Mouse (Mus musculus) spleen, postnatal 36 days (tissue): ENCODE measurements around the gene Epb41l4b.
A peak's percentile ranks its signal among the peaks of the same experiment; 100 is the strongest.

ENCODE experiments used
- DNase-seq, 2 experiments: peaks; one replicate each; pipeline ENCODE4 v3.0.0; 2022; ENCODE audit warnings: low spot score in 2 of 2, mixed read lengths in 1 of 2

The Epb41l4b gene

DNA sequence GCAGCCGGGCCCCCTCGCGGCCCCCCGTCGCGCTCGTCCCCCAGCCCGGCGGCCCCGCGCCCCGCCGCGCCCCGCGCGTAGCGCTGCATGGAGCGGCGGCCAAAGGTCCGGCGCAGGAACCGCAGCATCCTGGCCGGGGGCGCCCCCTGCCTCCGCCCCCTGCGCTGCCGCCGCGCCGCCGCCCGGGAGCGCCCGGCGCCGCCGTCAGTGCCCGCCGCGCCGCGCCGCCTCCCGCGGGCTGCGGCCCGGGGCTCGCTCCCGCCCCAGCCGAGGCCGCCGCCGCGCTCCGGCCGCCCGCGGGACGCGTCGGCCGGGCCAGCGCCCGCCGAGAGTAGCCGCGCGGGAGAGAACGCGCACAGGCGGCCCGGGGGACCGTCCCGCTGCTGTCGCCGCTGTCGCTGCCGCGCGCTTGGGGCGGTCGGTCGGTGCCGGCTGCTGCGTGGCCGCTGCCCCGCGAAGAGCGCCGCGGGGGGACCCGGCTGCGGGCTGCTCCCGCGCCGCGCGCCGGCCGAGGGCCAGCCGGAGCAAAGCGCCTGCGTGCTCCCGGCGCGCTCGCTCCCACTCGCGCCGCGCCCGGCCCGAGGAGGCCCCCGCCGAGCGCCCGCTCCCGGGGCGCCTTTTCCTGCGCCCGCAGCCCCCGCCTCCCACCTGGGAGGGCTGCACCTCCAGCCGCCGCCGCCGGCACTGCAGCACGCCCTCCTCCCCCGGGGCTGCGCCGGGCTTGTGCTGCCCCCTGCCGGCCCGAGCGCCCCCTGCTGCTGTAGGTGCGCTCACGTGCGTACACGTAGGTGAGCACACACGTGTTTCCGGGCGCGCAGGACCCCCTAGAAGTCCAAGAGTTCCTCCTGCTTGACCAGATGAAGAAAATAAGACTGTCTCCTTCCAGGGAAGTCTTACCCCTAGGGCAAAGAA, at the start of gene Epb41l4b:
Epb41l4b (minus strand) TSS at position 412 of the 912 bp plus-strand sequence.
- DNase-seq, result peak; percentile 63 to 68

DNA sequence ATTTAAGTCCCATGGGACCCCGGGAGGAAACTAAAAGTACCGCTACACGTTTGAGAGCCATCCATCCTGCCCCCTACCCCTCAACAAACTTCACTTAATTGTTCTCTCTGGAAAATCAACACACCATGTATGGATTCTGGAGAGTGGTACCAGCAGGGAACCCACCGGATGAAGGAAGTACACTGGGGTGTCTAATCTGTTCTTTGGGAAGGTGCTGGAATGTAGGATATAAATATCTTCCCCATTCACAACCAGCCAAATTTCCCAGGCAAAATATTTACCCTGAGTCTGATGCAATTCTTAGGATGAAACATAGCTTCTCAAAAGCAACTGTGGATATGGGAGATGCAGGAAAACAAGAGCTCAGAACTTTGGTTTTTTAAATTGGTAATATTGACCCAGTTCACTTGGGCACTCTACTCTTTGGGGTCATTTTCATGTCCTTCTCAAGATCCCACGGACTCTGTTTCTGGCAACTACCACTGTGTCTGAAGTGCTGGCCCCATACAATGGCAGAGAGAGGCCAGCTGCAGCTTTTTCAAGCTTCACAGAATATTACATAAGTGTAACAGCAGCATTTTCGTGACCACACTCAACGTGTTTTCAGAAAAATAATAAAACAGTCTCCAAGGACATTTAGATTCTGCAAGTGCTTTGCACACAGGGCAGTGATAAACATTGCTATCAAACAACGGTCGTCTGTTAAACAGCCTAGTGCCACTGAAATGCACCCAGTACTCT, 48.5 kb upstream of the Epb41l4b start:
- no peak for DNase-seq

DNA sequence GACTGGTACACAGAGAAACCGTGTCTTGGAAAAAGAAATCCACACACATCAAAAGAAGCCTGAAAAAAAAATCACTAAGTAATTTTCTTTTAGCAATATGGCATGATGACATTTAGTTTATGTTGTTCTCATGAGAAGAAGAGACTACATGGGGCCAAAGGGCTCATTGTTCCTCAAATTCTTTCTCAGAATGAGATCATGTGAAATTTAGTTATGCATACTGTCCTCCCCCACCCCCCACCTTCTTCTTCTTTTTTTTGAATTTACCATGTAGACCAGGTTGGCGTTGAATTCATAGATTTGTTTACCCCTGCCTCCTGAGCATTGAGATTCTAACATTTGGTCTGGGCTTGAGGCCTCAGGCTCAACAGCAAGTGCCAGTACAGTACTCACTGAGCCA, 46.6 kb upstream of the Epb41l4b start:
- DNase-seq, result no peak

DNA sequence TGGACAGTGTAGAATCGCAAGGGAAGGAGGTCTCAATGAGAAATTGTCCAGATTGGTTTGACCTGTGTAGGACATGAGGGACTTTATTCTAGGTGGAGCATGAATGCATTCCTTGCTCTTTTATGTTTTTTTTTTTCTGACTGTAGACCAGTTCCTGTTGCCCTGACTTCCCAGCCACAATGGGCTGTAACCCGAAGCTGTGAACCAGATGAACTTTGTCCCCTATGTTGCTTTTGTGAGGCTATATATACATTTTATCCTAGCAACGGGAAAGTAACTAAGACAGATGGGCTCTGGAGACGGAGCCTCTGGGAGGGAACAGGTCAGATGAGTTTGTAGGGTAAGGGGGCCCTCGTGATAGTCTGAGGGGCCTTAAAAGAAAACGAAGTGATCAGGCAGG, 42.8 kb upstream of the Epb41l4b start:
- no peak for DNase-seq

DNA sequence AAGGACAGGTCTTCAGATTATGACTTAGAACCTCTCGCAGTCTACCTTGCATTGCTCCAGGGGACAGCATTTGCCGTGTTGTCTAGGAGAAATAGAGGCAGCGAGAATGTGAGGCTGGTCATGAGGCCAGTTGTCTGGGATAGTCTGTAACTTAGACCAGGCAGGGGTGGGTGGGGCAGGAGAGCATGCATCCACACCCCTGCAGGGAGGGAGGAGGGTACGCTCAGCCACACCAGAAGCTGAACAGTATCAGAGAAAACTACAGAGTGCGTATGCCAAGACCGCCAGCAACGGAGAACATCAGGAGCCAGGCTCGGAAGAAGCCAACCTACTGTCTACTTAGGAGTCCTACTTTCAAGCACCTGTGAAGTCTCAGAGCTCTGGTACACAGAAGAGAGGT, 42.2 kb upstream of the Epb41l4b start:
- no peak for DNase-seq

DNA sequence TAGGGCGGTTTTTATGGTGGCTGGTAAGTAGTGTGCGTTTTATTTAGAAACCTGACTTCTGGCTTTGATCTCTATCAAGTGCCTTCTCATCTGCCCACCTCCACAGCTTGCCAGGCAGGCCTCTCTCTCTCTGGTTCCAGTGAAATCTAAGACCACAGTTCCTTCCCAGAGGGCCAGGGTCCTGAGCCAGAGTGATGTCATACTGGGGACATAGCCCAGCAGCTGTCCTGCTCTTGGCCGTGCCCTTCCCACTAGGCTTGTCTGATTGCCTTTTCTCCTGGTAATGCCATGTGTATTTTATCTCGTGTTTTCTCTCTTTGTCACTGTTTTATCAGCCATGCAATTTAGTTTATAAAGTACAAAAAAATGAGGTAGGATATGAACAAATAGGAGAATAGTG, 40.3 kb upstream of the Epb41l4b start:
- DNase-seq, result no peak

DNA sequence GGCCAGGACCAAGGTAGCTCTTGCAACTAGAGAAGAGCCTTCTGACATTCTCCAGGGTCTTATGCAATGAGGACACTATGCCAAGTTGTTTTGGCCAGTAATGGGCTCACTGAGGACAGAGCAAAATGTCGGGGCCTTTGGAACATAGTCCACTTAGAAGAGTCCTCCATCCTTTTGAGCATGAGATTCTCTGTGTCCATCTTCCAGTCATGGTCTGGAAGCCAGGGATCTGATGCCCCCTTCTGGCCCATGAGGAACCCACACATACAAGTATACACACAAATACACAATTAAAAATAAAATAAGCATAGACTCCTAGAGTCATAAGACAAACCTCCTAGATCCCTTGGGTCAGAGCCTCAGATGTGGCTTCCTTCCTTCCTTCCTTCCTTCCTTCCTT, 38.3 kb upstream of the Epb41l4b start:
- no peak for DNase-seq

DNA sequence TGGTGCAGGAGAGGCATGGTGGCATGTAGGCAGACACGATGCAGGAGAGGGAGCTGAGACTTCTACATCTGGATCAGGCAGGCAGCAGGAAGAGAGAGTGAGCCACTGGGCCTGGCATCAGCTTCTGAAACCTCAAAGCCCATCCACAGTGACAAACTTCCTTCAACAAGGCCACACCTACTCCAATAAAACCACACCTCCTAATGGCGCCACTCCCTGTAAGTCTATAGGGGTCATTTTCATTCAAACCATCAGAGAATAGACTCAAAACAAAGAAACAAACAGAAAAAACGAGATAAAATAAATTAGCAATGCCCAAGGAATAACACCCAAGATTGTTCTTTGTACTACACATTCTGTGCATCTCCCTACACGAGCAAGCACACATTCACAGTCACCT, 35.6 kb upstream of the Epb41l4b start:
- DNase-seq, result no peak

DNA sequence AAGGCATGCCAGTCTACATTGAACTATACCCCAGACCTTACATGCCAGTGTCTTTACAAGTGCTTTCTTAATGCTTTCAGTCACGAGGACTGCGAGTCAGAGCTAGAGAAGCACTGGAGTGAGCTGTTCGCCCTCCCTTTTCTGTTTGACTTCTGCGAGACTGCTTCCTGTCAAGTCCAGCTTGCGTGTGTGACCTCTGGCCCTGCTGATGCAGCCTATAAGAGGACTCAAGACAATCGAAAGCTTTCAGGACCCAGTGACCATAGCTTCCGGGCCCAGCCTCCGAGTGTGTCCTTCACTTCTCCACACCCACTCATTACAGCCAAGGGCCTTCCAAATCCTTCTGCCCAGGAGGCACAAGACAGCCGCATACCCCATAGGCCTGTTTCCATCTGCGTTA, 32.1 kb upstream of the Epb41l4b start:
- DNase-seq, result peak in 1 of 2 experiments; percentile 7

DNA sequence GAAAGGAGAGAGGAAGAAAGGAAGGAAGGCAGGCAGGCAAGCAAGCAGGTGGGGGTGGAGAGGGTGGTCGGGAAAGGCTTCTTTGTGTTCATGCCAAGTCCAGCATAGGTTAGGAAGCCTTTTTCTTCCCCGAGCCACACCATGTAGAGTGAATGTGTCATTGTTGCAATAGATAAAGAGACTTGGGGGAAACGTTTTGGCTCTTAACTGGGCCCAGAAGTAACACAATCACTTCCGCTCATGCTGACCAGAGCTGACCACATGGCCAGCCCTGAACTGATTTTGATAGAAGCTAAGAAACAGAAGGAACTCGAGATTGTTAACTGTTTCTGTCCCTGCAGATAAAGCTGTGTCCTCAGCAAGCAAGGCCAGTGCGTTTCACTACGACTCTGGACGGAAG, 29.6 kb upstream of the Epb41l4b start:
- no peak for DNase-seq

DNA sequence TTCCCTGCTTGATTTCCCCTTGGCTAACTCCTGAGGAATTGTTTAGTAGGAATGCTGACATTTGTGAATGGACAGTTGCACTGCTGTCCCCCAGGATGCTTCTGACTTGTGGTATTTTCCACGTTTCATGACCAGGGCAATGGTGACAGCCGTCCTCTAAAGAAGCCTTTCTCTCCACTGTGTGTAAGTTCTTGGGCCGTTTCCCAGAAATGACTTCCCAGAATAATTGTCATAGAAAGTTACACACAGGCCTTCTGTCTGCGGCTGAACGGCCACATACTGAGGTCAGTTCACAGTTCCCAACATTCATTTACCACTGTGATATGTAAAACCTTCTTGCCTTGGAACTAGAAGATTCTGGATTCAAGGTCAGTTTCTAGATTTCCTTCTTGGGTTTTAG, 28.6 kb upstream of the Epb41l4b start:
- no peak for DNase-seq

DNA sequence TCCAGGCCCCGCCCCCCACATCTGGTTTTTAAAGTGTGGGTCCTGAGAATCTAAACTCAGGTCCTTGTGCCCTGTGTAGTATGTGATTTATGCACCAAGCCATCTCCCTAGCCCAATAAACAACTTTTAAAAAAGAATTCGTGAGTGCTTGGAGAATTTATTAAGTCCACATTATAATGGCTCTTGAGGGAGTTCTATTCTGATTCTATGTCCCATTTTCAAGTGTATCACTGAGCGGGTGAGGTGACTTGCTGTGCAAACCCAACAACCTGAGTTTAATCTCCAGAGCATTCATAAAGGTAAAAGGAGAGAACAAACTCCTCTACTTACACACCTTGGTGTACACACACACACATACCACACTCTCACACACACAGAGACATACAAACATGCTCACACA, 25.4 kb upstream of the Epb41l4b start:
- DNase-seq, result no peak

DNA sequence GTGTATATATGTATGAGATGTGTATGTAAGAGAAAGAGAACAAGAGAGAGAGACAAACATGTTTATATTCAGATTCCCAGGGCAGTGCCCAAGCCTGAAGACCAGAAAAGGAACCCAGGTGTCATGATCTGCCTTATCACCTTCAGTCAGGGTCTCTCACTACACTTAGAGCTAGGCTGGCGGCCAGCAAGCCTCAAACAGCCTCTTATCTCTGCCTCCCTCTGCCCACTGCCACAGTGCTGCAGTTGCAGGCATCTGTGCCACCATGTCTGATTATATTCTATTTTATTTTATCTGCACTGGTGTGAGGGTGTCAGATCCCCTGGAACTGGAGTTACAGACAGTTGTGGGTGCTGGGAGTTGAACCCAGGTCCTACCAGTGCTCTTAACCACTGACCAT, 25.0 kb upstream of the Epb41l4b start:
- no peak for DNase-seq

DNA sequence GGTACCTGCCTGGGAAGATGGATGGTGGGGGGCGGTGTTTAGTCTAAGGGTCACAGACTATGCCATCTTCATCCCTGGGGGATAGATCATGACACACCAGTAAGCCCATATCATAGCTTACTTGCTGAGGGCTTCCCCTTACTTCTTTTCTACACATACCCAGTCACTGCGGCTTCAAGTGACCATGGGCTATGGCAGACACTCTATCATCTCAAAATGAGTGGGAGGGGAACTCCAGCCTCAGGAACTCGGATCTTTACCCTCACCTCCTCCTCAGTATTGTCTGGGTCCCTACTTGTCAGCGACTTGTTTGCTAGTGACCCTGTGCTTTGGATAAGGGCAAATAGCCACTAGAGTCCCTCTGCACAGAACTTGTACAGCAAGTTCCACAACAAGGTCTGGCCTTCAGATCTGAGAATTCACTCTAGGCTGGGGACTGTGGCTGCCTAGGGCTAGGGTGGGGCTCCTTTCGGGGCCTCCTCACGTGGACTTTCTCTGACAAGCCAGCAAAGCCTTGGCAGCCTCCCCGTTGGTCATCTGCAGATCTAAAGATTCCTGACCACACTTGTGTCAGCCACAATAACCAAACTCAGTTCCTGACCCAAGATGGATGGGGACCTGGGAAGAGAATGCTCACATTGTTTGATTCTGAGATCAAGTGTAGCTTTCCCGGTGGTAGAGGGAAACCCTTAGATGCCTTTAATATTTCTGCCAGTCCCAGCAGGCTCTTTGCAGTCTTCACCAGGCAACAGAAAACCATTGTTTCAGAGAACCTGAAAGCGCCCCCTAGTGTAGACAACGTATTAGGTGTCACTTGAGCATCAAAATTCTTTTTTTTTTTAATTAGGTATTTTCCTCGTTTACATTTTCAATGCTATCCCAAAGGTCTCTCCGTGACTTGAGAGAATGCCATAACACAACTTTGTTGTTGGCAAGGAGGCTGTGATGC, 24.0 kb upstream of the Epb41l4b start:
- no peak for DNase-seq

DNA sequence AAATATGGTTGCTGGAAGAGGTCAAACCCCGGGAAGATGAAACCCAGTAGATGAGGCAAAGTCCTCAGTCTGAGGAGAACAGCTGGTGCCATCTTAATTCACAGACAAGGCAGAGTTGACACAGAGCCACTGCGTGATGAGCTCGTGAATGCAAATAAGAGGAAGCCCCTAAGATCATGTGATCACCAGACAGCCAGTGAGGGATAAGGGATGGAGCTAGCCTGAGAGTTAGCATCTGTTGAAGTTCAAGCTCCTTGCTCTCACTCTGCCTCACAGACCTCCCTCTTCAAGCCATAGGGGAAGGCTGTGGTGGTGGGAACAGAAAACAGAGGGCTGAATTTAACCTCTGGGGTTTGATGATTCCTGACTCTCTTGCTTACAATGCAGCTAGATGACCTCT, 22.4 kb upstream of the Epb41l4b start:
- no peak for DNase-seq

DNA sequence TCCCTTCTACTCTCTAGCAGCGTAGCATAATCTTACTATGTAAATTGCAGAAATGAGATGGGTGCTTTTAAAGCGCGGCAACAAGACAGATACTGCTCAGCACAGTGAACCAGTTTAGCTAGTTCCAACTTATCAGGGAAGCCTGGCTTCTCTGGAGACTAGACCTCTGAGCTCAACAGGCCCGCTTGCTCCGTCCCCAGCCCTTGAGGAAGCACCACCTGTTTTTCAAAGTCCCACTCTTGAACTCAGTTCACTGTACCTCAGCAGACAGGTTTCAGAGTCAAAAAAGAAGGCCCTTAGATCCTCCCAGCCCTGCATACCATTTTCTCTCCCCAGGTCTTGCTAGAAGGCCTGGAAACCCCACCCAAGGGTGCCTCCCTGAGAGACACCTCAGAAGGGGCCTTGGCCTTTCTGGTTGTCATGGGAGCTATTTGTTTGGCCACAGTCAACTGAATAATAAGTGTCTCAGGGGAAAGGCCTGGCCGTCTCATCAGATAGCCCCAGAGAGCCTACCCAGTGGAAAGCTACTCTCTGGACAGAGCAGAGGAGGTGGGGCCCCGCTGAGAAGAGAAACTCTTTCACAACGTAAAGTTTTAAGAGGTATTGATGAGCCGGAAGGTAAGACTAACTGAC, 21.5 kb upstream of the Epb41l4b start:
- DNase-seq, result no peak

DNA sequence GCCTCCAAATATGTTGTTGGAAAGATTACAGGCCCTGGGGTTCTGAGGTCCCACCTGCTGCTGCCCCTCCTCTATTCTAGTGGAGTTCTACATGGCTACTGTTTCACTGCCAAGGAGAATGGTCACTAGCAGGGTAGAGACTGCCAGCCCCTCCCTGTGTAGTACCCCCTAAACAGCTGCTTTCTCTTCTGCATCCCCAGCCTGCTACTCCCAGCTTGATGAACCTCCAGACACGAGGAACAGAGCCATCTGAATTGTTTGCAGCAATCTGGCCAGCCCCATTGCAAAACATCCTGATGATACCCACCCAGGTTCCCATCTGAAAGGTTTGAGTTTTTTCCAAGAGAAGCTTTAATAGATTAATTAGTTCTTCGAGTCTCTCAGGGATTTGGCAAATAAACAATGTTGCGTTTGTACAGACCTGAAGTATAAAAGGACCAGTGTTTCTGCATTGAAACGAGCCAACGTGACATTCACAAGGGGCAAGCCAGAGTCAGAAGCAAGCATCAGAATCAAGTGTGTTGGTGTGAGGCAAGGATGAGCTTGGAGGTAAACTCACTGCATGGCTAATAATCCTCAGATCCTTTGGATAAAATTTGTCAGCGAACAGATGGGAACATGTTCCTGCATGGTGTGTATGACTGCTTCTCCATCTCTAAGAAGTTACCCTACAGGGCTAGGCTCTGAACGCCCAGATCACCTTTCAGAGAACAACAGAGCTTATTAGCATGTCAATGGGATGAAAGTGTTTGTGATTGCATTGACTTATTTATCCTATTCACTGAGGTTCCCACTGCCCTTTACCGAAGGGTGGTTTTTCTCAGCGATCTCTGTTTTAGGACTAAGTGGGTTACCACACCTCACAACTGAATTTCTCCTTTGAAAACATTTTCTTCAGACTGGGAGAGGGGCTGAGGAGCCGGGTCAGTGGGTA, 19.8 kb upstream of the Epb41l4b start:
- DNase-seq, result no peak

DNA sequence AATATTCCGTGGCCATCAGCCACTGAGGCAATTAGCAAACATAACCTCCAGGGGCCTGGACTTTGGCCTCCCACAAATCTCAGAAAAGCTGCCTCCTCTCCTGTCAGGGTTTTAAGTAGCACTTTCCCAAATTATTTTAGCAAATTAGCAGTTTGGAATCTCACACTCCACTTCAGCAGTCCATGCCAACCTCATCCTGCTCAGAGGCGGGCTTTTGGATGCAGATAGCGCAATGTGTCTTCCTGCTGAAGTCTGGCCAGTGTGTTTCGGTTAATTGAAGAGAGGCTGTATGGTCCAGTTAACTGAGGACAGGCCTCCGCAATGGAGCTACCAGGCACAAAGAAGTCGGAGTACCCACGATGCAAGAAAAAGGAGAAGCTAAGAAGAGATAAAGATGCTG, 17.3 kb upstream of the Epb41l4b start:
- no peak for DNase-seq

DNA sequence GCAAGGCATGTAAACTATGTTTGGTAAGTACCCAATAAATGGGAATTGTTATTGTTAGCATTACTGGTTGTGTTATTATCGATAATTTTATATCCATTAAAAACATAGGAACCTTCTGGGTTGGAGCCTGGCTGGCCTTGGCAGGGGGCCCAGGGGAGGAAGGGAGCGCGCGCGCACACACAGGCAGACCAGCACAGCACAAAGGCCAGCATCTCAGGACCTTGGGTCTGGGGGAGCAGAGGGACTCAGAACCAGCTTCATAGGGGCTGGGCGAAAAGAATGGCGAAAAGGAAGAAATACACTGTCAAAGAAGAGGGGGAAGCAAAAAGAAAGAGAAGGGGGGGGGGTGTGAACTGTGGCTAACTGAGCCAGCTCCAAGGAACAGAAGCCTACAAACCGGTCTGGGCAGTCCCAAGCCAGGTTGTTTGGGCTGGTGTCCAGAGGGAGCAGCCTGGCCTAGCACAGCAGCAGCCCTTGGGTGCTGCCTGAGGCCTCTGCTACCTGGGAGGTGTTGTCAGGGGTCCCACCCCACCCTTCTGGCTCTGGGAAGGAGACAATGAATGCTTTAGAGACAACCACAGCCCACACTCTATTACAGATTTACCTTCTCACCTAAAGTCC, 13.4 kb upstream of the Epb41l4b start:
- DNase-seq, result no peak

DNA sequence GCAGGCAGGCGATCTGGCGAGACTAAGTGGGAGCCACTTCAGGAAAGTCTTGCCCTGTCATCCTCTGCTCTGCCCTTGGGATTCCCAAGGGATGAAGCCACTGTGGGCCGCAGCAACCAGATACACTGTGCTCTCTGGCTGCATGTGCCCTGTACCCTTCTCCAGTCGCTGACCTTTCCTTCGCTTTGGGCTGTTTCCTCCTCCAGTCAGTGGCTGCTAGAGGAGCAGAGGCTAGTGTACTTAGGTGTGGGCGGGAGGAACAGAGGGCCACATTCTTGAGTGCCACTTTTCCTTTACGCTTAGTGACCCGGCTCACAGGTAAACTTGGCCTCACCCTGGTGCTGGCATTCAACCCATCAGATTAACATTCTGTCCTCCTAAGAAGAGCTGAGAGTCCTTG, 10.6 kb upstream of the Epb41l4b start:
- no peak for DNase-seq
